Mouse (Mus musculus): ENCODE measurements around the gene Ispd. TPM values are rescaled to one million over a fixed set of nuclear protein-coding genes. Genes with fewer than 3 reads are reported as not detected.

Ispd gene
- total RNA-seq, 1 experiment, result 1.7 TPM

DNA sequence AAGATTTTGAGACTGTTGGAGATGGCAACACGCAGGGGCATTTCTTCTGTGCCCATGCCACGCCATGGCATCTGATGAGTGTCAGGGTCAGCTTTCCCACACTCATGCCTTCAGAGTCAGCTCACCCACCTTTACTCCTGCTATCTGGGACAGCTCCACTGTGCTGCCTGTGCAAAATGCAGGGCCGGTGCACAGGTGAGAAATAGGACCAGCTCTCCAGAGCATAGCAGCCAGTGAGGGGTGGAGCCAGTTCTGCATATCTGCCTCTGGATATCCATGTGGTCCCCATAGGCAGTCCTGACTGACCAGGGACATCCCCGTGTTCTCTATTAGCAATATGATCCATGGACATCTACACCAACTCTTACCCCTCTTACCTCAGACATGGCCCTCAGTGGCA lies 297.0 kb downstream of the Ispd start:
- Histone ChIP-seq H3K36me3 (ENCODE audit: control insufficient read depth, insufficient read depth, low read length, poor library complexity, severe bottlenecking) (no peaks in the 10 kb centered on the region), H3K9me3 (ENCODE audit: control insufficient read depth, insufficient read depth, low read depth, low read length) (no peaks in the 10 kb centered on the region), H3K4me3 (ENCODE audit: insufficient read depth in 1 of 2, low read depth in 1 of 2, low read length in 2 of 2, poor library complexity in 1 of 2, severe bottlenecking in 1 of 2) (no peak overlapping the region), H3K27ac (ENCODE audit: insufficient read depth, low read depth, low read length, poor library complexity, severe bottlenecking) (no peak overlapping the region), H3K4me1 (ENCODE audit: control insufficient read depth in 2 of 2, insufficient read depth in 2 of 2, low read length in 2 of 2, poor library complexity in 1 of 2) (no peaks in the 10 kb centered on the region), H3K9ac (ENCODE audit: insufficient read depth, low read depth, low read length, poor library complexity, severe bottlenecking) (no peak overlapping the region)
- TF ChIP-seq HCFC1 (IDR thresholded peaks at IDR 0.05; ENCODE audit: borderline replicate concordance, insufficient read depth, low read length) (no peak), MAFK (IDR thresholded peaks at IDR 0.05; ENCODE audit: insufficient read depth, low read depth, low read length) (no peak), ZNF384 (IDR thresholded peaks at IDR 0.05; ENCODE audit: low read depth, low read length) (no peak), ZC3H11A (IDR thresholded peaks at IDR 0.05; ENCODE audit: borderline replicate concordance, low read depth, low read length) (no peak), CHD2 (IDR thresholded peaks at IDR 0.05; ENCODE audit: low read depth, low read length) (no peak)
- no peak for DNase-seq (ENCODE audit: low read depth, low spot score)
- in situ Hi-C loops (cut with MboI; ENCODE audit: low sequenced_read_pairs in 2 of 2, unreplicated experiment in 2 of 2), result no loop called here

DNA sequence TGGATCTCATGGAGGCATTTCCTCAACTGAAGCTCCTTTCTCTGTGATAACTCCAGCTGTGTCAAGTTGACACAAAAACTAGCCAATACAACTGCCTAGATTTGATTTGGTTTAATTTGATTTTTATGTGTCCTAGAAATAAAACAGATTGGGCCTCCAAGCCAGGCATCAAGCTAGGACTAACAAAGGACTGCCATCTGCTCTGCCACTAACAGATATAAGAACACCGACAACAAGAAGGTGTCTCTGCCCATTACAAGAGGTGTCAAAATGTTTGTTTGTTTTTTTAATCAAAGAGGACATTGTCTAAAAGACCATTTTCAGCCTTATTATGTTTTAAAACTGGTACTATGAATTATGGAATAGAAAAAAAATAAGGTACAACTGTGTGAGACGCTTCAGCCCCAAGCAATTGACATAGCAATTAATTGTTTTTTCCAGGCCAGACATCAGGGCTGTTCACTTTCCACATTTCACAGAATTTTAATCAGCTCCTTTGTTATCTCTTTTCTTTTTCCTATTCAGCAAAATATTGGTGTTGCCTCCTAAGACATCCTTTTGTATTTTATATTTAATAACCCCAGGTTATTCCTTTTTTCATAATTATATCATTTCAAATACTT lies 299.7 kb downstream of the Ispd start:
- in situ Hi-C loops (cut with MboI; ENCODE audit: low sequenced_read_pairs in 2 of 2, unreplicated experiment in 2 of 2), result no loop called here
- H3K36me3 ChIP-seq (ENCODE audit: control insufficient read depth, insufficient read depth, low read length, poor library complexity, severe bottlenecking), result no peaks in the 10 kb centered on the region
- TF ChIP-seq HCFC1 (IDR thresholded peaks at IDR 0.05; ENCODE audit: borderline replicate concordance, insufficient read depth, low read length) (no peak), MAFK (IDR thresholded peaks at IDR 0.05; ENCODE audit: insufficient read depth, low read depth, low read length) (no peak), ZNF384 (IDR thresholded peaks at IDR 0.05; ENCODE audit: low read depth, low read length) (no peak), CHD2 (IDR thresholded peaks at IDR 0.05; ENCODE audit: low read depth, low read length) (no peak), ZC3H11A (IDR thresholded peaks at IDR 0.05; ENCODE audit: borderline replicate concordance, low read depth, low read length) (no peak)

GRCm38 (mm10) chr12:36681779-36682178 lies 300.5 kb downstream of the Ispd start:
- no peaks in the 10 kb centered on the region for H3K4me1 ChIP-seq (ENCODE audit: control insufficient read depth in 2 of 2, insufficient read depth in 2 of 2, low read length in 2 of 2, poor library complexity in 1 of 2)

More for the DNA sequence above, 299.7 kb downstream of the Ispd start:
- DNase-seq (ENCODE audit: low read depth, low spot score), result no peak
- Histone ChIP-seq H3K4me3 (ENCODE audit: insufficient read depth in 1 of 2, low read depth in 1 of 2, low read length in 2 of 2, poor library complexity in 1 of 2, severe bottlenecking in 1 of 2) (no peak overlapping the region), H3K9ac (ENCODE audit: insufficient read depth, low read depth, low read length, poor library complexity, severe bottlenecking) (no peak overlapping the region), H3K4me1 (ENCODE audit: control insufficient read depth in 2 of 2, insufficient read depth in 2 of 2, low read length in 2 of 2, poor library complexity in 1 of 2) (no peaks in the 10 kb centered on the region), H3K9me3 (ENCODE audit: control insufficient read depth, insufficient read depth, low read depth, low read length) (no peaks in the 10 kb centered on the region), H3K27ac (ENCODE audit: insufficient read depth, low read depth, low read length, poor library complexity, severe bottlenecking) (no peak overlapping the region)

DNA sequence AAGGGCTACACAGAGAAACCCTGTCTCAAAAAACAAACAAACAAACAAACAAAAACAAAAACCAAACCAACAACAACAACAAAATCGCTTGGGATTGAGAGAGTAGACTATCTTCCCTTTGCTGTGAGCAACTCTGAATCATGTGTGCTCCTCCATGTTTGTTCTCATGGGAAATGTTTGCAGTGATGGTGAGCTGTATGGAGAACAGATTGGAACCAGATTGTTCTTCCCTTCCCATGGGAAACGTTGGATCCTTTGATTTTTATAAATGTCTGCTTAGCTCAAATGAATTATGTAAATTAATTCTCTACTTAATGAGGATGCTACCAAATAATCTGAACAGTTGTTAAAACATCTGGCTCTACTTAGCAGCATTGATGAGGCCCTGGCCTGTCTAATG lies 312.8 kb downstream of the Ispd start:
- Histone ChIP-seq H3K4me1 (ENCODE audit: control insufficient read depth in 2 of 2, insufficient read depth in 2 of 2, low read length in 2 of 2, poor library complexity in 1 of 2) (no peaks in the 10 kb centered on the region), H3K36me3 (ENCODE audit: control insufficient read depth, insufficient read depth, low read length, poor library complexity, severe bottlenecking) (no peaks in the 10 kb centered on the region), H3K27ac (ENCODE audit: insufficient read depth, low read depth, low read length, poor library complexity, severe bottlenecking) (no peak overlapping the region), H3K4me3 (ENCODE audit: insufficient read depth in 1 of 2, low read depth in 1 of 2, low read length in 2 of 2, poor library complexity in 1 of 2, severe bottlenecking in 1 of 2) (no peak overlapping the region), H3K9me3 (ENCODE audit: control insufficient read depth, insufficient read depth, low read depth, low read length) (no peaks in the 10 kb centered on the region), H3K9ac (ENCODE audit: insufficient read depth, low read depth, low read length, poor library complexity, severe bottlenecking) (no peak overlapping the region)
- in situ Hi-C loops (cut with MboI; ENCODE audit: low sequenced_read_pairs in 2 of 2, unreplicated experiment in 2 of 2), result no loop called here
- TF ChIP-seq MAFK (IDR thresholded peaks at IDR 0.05; ENCODE audit: insufficient read depth, low read depth, low read length) (no peak), ZC3H11A (IDR thresholded peaks at IDR 0.05; ENCODE audit: borderline replicate concordance, low read depth, low read length) (no peak)
- DNase-seq (ENCODE audit: low read depth, low spot score), result no peak

More at GRCm38 (mm10) chr12:36681779-36682178, 300.5 kb downstream of the Ispd start:
- no peak overlapping the region for H3K9ac ChIP-seq (ENCODE audit: insufficient read depth, low read depth, low read length, poor library complexity, severe bottlenecking)
- no peak for DNase-seq (ENCODE audit: low read depth, low spot score)
- no peak overlapping the region for H3K27ac ChIP-seq (ENCODE audit: insufficient read depth, low read depth, low read length, poor library complexity, severe bottlenecking)
- TF ChIP-seq CHD2 (IDR thresholded peaks at IDR 0.05; ENCODE audit: low read depth, low read length), result no peak
- TF ChIP-seq ZNF384 (IDR thresholded peaks at IDR 0.05; ENCODE audit: low read depth, low read length), result no peak
- TF ChIP-seq HCFC1 (IDR thresholded peaks at IDR 0.05; ENCODE audit: borderline replicate concordance, insufficient read depth, low read length), result no peak
- no peak for TF ChIP-seq MAFK (IDR thresholded peaks at IDR 0.05; ENCODE audit: insufficient read depth, low read depth, low read length)
- no peak for TF ChIP-seq ZC3H11A (IDR thresholded peaks at IDR 0.05; ENCODE audit: borderline replicate concordance, low read depth, low read length)
- H3K9me3 ChIP-seq (ENCODE audit: control insufficient read depth, insufficient read depth, low read depth, low read length), result no peaks in the 10 kb centered on the region
- in situ Hi-C loops (cut with MboI; ENCODE audit: low sequenced_read_pairs in 2 of 2, unreplicated experiment in 2 of 2), result no loop called here
- H3K4me3 ChIP-seq (ENCODE audit: insufficient read depth in 1 of 2, low read depth in 1 of 2, low read length in 2 of 2, poor library complexity in 1 of 2, severe bottlenecking in 1 of 2), result no peak overlapping the region
- H3K36me3 ChIP-seq (ENCODE audit: control insufficient read depth, insufficient read depth, low read length, poor library complexity, severe bottlenecking), result no peaks in the 10 kb centered on the region

- TF ChIP-seq HCFC1 (IDR thresholded peaks at IDR 0.05; ENCODE audit: borderline replicate concordance, insufficient read depth, low read length), result no peak
- TF ChIP-seq MAFK (IDR thresholded peaks at IDR 0.05; ENCODE audit: insufficient read depth, low read depth, low read length), result no peak
- no peak for TF ChIP-seq ZC3H11A (IDR thresholded peaks at IDR 0.05; ENCODE audit: borderline replicate concordance, low read depth, low read length)
- TF ChIP-seq CHD2 (IDR thresholded peaks at IDR 0.05; ENCODE audit: low read depth, low read length), result no peak
- no peak for TF ChIP-seq ZNF384 (IDR thresholded peaks at IDR 0.05; ENCODE audit: low read depth, low read length)
- no peak overlapping the region for H3K27ac ChIP-seq (ENCODE audit: insufficient read depth, low read depth, low read length, poor library complexity, severe bottlenecking)
- H3K4me1 ChIP-seq (ENCODE audit: control insufficient read depth in 2 of 2, insufficient read depth in 2 of 2, low read length in 2 of 2, poor library complexity in 1 of 2), result 0 out of 4 replicates have a peak, but pooled peaks cover 0 to 1% of the 10 kb centered on the region in 2 experiments
- no peak overlapping the region for H3K4me3 ChIP-seq (ENCODE audit: insufficient read depth in 1 of 2, low read depth in 1 of 2, low read length in 2 of 2, poor library complexity in 1 of 2, severe bottlenecking in 1 of 2)
- in situ Hi-C loops (cut with MboI; ENCODE audit: low sequenced_read_pairs in 2 of 2, unreplicated experiment in 2 of 2), result no loop called here
- no peak overlapping the region for H3K9ac ChIP-seq (ENCODE audit: insufficient read depth, low read depth, low read length, poor library complexity, severe bottlenecking)
- no peak for DNase-seq (ENCODE audit: low read depth, low spot score)
- no peaks in the 10 kb centered on the region for H3K9me3 ChIP-seq (ENCODE audit: control insufficient read depth, insufficient read depth, low read depth, low read length)
- no peaks in the 10 kb centered on the region for H3K36me3 ChIP-seq (ENCODE audit: control insufficient read depth, insufficient read depth, low read length, poor library complexity, severe bottlenecking)
Measured at GRCm38 (mm10) chr12:36704380-36704779, 323.1 kb downstream of the Ispd start.
